Mouse (Mus musculus) cerebellum, adult 9-10 months (tissue): ENCODE results near the gene A530084C06Rik.

ENCODE experiments used
- DNase-seq: peaks from one replicate; pipeline ENCODE4 v3.0.0; 2022

The A530084C06Rik gene

DNA sequence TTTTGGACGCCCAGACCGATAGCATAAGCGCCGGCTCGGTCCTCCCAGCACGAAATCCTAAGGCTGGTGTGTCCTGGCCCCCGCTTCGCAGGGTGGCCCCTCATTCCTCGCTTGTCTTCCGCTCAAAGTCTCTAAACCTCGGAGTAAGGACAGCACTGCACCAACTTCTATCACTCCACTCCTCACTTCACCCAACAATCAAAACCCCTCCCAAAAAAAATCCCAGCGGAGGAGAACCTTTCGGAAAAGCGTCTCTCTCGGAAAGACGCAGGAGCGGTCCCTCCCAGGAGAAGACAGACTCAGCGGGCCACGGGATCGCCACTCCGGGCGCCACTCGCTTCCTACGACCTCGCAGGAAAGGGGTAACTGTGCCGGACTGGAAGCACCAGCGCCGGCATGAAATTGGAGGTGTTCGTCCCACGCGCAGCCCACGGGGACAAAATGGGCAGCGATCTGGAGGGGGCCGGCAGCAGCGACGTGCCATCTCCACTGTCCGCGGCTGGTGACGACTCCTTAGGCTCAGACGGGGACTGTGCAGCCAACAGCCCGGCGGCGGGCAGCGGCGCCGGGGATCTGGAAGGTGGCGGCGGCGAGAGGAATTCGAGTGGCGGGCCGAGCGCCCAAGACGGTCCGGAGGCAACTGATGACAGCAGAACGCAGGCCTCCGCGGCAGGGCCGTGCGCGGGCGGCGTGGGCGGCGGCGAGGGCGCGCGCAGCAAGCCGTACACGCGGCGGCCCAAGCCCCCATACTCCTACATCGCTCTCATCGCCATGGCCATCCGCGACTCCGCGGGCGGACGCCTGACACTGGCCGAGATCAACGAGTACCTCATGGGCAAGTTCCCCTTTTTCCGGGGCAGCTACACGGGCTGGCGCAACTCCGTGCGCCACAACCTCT is at the start of gene A530084C06Rik:
Gene A530084C06Rik (minus strand): TSS at position 813 of the 898 bp plus-strand sequence.
- no peak for DNase-seq

DNA sequence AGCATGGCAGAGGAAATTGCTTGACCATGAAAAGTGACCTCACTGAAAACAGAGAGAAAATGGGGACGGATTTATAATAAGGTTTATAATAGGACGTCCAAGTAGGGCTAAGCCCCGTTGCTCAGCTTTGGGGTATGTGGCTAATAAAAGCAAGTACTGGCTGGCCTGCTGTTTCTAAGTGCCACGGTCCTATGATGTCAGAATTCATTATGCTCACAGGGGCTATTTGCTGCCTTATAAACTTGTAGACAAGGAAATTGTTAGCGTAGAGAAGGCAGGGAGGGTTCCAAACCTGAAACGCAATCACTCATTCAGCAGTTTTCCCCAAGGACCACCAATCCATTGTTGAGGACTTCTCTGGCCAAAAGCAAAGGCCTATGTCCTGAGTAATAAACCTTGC is 44.8 kb upstream of the A530084C06Rik start:
- DNase-seq: no peak

- DNase-seq: no peak
Measured at GRCm38 (mm10) chr13:31599576-31599975, 40.4 kb upstream of the A530084C06Rik start.

- DNase-seq: no peak
Measured at GRCm38 (mm10) chr13:31587341-31587740, 28.2 kb upstream of the A530084C06Rik start.

GRCm38 (mm10) chr13:31579866-31580265 is 20.7 kb upstream of the A530084C06Rik start:
- DNase-seq: no peak

DNA sequence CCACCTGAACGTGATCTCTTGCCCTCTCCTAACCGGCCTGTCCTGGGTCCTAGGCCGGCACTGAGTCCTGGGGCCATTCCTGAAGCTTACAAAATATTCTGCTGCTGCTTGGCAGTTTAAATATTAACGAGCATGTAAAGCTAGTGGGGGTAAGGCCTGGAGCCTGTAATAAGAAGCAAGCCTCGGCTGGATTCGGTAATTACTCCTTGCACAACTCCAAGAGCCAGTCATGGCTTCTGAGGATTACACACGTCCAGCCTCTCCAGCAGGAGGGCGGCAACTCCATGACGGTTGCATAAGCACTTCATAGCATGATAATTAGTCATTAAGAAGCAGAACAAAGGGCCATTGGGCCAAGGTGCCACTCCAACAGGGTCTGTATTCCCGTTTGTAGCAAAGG is 19.3 kb upstream of the A530084C06Rik start:
- no peak for DNase-seq

DNA sequence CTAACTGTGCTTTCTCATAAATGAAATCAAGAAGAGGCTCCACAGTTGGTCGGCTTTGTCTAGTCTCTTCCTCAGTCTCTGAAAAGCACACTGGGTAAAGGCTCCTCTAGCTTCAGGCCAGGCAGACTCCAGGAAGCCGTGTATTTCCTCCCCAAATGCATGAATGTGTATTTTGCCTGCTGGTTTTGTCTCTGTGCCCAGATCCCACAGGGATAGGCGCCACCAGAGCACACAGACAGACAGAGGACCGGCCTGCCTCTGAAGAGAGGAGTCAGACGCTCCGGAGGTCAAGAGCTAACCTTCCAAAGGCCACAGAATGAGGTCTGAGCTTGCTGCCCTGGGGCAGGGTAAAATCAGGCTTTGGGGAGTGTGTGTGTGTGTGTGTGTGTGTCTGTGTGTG is 18.4 kb upstream of the A530084C06Rik start:
- DNase-seq: no peak

- DNase-seq: no peak
Measured at GRCm38 (mm10) chr13:31576696-31577095, 17.6 kb upstream of the A530084C06Rik start.

- DNase-seq: no peak
Measured at GRCm38 (mm10) chr13:31574627-31575026, 15.5 kb upstream of the A530084C06Rik start.

DNA sequence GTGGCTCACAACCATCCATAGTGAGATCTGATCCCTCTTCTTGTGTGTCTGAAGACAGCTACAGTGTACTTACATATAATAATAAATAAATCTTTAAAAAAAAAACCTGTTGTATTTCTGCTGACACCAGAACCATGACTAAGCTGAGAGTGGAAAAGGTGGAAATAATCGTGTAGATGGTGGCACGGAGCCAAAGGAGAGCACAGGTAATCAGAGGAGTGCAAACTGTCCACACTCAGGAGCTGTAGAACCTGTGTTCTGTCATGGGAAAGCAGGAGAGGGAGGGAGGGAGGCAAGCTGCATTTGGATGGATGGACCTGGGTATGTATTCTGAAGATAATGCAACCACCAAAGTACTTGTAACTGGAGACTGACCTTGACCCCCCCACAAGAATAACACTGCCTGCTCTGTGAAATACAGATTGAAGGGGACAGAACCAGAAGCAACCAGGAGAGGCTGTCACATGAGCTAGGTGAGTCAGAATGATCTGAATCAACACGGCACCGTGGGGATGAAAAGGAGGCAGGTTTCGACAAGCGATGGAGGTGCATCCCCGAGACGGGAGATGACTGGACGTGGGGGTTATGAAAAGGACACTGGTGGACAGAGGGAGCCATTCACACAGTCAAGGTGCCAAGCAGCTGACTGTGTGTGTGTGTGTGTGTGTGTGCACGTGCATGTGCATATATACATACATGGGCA is 13.8 kb upstream of the A530084C06Rik start:
- DNase-seq: no peak

GRCm38 (mm10) chr13:31567617-31568294 is 8.6 kb upstream of the A530084C06Rik start:
- DNase-seq: no peak

- DNase-seq: no peak
Measured at GRCm38 (mm10) chr13:31567099-31567498, 8.0 kb upstream of the A530084C06Rik start.

DNA sequence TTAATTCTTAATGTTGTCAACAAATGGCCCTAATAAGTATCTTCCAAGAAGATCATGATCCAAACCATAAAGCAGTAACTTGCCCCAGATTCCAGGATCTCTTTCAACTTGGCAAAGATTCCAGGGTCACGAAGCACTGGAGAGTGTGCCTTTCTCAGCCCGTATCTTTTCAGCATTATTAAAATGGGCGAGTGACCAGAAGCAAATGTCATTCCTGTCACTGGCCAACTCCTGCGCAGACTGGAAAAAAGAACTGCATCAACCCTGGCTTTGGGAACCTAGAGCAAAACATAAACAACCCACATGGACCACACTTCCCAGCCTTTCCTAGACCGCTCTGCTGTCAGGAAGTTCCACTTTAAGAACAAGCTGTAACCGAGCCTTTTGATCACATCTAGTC is 5.3 kb upstream of the A530084C06Rik start:
- no peak for DNase-seq

- peak; percentile 13 for DNase-seq
Measured at GRCm38 (mm10) chr13:31559419-31560144, 449 bp upstream of the A530084C06Rik start.

- DNase-seq: no peak
Measured at GRCm38 (mm10) chr13:31557768-31558520, 1.2 kb downstream of the A530084C06Rik start.

- DNase-seq: no peak
Measured at GRCm38 (mm10) chr13:31556964-31557767, 2.0 kb downstream of the A530084C06Rik start.

GRCm38 (mm10) chr13:31555834-31556233 is 3.3 kb downstream of the A530084C06Rik start, which contains the start of gene Foxq1:
Foxq1 (plus strand) TSS chr13:31556134.
- DNase-seq: no peak

GRCm38 (mm10) chr13:31547610-31548009 is 11.5 kb downstream of the A530084C06Rik start:
- DNase-seq: no peak

DNA sequence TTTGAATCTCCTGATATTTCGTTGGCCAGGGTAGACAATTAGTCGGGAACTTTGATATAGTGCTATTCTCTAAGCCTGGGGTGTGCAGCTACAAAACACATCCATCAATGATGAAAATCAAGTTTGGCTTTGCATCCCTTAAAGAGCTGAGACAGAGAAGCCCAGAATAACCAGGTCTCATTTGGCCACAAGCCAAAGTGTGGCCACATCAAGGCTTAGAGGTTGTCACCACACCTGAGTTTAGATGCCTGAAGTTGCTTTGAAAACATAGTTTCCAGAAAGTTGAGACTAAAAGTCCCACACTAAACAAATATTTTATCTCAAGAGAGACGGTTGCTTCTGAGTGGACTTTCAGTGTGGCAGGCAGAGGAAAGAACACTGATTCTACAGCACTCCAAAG is 11.9 kb downstream of the A530084C06Rik start:
- no peak for DNase-seq

GRCm38 (mm10) chr13:31546784-31547183 is 12.3 kb downstream of the A530084C06Rik start:
- no peak for DNase-seq

DNA sequence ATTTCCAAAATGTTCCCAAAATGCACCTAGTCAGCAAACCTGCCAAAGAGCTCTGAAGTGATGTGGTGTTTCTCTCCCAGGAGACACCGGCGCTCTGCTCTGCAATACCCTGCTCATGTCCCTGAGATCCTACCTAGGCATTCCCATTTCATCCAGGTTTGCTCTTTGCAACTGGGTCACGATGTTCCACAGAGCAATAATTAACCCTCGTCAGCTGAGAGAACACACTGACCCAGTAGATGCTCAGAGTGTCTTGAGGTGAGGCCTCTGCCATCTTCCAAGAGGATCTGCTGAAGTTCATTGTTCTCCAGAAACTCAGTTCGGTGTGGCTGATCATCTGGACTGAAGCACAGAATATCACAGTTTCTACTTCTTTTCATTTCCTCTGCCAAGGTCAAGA is 16.1 kb downstream of the A530084C06Rik start:
- no peak for DNase-seq
